Mouse (Mus musculus) gastrocnemius, adult 18-20 months (tissue): ENCODE data around the gene Tada3. TPM values are rescaled to one million over a fixed set of nuclear protein-coding genes. Genes with fewer than 3 reads are reported as not detected.
A peak's percentile ranks its signal among the peaks of the same experiment; 100 is the strongest.

Experiments used
- DNase-seq: peaks from one replicate; pipeline ENCODE4 v3.0.0; 2021; ENCODE audit warnings: low spot score
- total RNA-seq, 2 experiments: library from RNA; stranded (reverse); gene quantifications; 2 replicates each; pipeline ENCODE4 v1.2.3; 2021

Gene Tada3
- total RNA-seq, 2 experiments from 2014 or later: 14.6 to 15.3 TPM

DNA sequence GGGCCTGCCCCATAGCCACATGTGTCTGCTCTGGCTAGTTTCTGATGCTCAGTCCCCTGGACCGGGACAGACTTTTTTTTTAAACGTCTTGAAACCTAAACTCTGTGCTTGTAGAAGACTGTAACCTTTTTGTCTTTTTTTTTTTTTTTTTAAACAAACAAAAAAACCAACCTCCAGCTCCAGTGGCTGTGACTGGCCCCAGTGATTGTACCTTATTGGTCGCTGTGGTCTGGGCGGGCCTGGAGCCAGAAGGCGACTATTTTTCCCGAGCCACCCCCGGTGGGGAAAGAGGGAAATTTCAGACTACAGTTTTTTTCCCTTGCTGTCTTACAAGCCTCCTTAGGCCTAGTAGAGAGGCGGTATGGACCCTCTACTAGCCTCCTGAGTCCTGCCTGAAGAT, 11.3 kb upstream of the Tada3 start, which contains the start of gene Ttll3:
TSS of gene Ttll3 (plus strand) at position 301 of the 400 bp plus-strand sequence.
- no peak for DNase-seq

GRCm38 (mm10) chr6:113386025-113386424, 8.3 kb upstream of the Tada3 start:
- no peak for DNase-seq

DNA sequence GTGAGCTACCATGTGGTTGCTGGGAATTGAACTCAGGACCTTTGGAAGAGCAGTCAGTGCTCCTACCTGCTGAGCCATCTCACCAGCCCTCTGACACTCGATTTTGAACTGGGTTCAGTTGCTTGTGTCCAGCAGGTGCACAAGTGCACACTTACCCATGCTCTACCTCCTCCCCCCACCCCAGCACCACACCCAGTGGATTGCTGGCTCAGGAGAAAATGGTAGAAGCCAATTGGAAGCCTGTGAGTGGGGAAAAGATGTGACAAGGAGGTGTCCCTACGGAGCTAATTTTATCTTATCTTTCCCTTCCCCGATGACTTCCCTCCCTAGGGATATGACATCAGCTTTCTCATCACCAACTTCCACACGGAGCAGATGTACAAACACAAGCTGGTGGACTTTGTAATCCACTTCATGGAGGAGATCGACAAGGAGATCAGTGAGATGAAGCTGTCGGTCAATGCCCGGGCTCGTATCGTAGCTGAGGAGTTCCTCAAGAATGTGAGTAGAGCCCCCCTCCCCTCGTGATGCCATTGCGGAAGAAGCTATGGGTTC, 7.6 kb upstream of the Tada3 start:
- DNase-seq: no peak

DNA sequence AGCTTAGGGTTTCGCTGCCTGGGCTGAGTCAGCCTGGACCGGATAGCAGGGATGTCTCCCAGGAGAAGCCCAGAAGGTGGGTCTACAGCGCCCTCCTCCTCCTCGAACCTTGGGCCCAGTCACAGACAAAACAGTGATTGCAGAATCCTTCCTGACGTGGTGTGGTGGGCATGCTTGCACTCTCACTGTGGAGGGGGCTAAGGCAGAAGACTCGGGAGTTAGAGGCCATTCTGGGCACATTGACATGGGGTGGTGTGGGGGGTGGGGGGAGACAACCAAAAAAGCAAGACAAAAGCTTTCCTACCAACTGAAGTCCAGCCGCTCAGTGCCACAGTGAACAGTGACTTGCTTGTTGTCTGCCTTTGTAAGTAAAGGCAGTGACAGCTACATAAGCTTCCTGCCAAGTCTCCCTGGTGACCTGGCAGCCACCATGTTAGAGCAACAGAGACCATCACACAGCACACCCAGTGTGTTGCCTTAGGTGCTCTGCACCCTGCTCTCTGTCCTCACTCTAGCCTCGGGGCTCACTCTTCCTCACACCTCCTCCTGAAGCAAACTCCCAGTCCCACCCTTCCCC, 6.8 kb upstream of the Tada3 start:
- DNase-seq: no peak

GRCm38 (mm10) chr6:113380480-113380879, 2.8 kb upstream of the Tada3 start:
- no peak for DNase-seq

- no peak for DNase-seq
These were observed 1.6 kb upstream of the Tada3 start for GRCm38 (mm10) chr6:113379246-113379645.

DNA sequence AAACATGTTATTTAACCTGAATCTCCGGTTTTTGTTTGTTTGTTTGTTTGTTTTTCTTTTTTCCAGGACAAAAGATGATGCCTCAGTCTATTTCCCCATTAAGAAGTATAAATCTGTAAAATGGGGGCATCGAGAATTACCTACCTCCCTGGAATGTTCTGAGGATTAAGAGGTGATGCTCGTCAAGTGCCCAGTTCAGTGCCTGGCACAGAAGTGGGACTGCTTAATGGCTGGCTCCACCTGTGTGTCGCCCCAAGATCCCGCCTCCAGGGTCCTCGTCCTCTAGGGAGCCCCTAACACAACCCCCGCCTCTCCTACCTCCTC, 549 bp downstream of the Tada3 start:
- DNase-seq: no peak

GRCm38 (mm10) chr6:113373491-113373890, 4.2 kb downstream of the Tada3 start:
- no peak for DNase-seq

- DNase-seq: no peak
These were observed 7.3 kb downstream of the Tada3 start for GRCm38 (mm10) chr6:113370194-113370929.

DNA sequence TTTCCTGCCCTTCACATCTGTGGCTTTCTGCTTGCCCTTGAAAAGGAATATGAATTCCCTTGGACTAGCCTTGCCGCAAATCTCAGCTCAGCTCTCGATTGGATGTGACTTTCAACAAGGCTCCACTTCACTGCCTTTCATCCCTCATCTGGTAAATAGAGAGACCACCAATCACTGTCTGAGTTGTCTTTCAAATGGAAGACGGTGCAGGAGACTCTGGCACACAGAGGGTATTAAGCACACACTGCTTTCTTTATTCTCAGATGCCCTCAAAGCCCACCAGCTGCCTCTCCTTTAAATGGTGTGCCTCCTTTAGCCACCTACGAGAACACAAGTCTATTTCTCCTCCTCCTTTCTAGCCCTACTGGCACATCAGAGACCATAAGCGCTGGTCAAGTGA, 9.1 kb downstream of the Tada3 start:
- no peak for DNase-seq

GRCm38 (mm10) chr6:113368124-113368523, 9.6 kb downstream of the Tada3 start:
- no peak for DNase-seq

DNA sequence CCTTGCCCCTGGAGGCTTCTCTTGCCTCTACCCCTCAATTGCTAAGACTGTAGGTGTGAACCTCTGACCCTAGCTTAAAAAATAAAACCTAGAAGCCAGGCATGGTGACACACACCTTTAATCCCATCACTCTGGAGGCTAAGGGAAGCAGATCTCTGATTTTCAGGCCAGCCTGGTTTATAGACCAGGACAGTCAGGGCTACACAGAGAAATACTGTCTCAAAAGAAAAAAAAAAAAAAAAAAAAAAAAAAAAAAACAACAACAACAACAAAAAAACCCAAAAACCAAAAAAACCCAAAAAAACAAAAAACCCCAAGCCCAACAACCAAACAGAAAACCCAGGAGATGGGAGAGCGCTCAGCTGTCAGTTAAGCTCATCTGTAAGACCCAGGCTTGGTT, 10.1 kb downstream of the Tada3 start:
- DNase-seq: no peak

DNA sequence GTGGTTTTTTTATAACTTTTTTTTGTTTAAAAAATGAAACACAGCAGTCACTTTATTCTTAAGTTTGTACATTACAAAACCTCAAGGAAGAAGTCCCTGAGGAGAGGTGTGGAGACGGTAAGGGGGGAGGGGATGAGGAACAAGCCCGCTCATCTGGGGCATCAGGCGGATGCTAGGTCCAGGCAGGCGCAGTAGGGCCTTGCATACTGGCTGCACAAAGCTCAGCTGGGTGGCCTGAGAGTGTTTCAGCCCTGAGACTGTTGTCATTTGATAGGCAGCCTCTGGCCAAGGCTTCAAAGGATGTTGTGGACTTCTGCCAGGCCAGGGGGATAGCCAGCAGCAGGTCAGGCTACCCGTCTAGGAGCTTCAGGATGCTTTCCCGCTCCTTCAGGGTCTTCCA, 11.0 kb downstream of the Tada3 start:
- no peak for DNase-seq

DNA sequence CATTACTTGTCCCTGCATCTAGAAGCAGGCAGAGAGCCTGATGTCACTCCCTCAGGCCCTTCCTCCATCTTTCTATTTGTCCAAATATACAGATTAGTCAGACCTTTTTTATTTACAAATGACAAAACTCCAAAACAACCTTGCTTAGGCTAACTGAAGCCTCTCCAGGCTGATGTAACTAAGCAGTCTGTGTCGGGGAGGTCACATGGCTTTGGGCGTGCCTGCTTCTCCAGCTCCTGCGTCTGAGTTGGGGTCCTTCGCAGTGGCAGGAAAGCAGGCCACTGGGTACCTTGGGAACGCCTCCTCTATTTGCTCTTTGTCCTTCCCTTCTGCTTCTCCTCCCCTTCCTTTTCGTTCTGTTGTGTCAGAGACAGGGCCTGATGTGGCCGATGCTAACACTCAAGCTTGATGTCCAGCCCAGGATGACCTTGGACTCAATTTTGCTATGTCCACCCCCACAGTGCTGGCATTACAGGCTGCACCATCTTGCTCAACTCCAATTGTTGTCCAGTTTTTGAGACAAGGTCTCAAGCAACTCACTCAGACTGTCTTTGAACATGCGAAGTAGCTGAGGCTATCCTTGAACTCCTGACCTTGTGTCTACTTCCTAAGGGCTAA, 13.1 kb downstream of the Tada3 start:
- DNase-seq: no peak

DNA sequence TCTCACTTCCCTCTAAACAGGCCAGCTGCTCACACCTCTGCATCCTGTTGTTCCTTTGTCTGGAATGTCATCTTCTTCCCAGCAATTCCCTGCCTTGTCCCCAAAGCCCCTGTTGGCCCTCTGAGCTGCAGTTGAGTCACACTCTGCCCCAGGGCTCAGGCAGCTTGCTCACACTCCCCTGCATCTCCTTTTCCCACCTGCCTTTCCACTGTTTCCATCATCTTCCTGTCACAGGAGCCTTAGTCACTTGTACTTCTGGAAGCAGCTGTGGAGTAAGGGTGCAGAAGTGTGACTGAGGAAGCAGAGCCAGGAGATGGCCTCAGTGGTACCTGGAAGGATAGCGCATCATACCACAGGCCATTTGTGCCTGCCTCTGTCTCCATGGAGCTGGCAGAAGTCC, 15.4 kb downstream of the Tada3 start:
- no peak for DNase-seq

DNA sequence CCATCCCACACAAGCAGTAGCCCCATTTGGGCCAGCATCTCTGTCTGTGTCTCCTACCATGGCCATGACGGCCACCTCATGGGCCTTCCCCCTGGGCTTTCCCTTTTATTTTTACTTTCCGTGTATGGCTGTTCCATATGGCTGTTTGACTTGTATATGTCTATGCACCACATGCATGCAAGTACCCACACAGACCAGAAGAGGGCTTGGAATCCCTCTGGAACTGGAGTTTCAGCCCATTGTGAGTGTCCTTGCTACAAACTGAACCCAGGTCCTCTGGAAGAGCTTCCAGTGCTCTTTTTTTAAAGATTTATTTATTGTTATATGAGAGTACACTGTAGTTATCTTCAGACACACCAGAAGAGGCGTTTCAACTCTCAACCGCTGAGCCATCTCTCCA, 16.2 kb downstream of the Tada3 start:
- DNase-seq: no peak

DNA sequence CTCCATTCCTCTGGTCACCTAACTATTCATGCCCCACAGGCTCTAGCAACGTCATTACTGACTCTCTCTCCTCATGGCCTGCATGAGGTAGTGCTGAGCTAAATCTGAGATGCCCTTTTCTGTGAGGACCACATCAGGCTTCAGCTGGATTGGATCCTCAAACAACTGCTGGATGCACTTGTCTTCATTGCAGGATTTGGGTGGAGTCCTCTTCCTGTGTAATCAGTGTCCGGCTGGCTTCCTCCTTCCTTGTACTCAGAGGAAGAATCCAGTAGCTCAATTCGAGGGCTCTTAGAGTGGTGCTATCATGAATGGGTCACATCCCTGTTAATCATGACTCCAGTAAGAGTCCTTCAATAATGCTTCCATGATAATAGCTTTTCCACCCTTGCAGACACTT, 24.0 kb downstream of the Tada3 start:
- no peak for DNase-seq

DNA sequence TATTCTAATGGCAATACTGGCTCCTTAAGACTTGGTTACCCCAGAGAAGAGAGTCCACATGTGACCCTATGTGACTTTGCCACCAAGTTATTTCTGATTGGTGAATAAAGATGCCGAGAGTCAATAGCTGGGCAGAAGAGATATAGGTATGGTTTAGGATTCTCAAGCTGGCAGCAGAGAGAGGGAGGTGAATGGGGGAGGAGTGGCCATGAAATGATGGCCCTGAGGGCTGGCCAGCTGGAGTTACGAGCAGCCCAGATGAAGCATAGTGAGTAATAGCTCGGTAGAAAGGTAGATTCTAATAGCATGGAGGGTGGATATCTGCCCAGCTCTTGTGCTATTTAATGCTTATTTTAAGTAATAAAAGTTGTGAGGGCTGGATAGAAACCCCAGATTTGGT, 24.9 kb downstream of the Tada3 start:
- no peak for DNase-seq

- DNase-seq: no peak
These were observed 26.0 kb downstream of the Tada3 start for GRCm38 (mm10) chr6:113351653-113352052.

DNA sequence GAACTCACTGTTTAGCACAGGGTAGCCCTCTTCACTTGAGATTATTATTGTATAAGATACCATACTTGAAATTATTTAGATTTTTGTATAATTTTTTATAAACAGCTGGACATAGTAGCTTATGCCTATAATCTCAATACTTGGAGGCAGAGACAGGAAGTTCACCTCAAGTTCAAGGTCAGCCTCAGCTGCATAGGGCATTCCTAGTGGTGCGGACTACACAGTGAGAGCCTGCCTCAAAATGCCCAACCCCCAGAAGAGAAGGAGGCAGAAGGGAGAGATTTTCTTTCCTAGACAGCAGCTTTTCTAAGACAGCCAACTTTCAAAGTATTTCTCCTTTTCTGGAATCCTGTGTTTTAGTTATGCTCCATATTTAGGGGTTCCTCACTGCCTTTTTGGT, 26.5 kb downstream of the Tada3 start:
- DNase-seq: no peak

DNA sequence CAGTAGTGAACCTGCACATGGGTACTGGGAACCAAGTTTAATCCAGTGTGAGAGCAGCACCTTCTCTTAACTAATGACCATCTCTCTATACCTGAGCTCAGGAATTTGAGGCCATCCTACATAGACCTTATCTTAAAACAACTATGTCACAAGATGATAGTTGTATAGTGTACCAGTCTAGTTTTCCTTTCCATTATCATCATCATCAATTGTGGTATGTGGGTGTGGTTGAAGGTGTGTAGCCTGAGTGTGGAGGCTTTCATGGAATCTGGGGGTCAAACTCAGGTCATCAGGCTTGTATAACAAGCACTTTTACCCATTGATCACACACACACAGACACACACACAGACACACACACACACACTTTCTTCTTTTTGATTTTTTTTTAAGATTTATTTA, 27.1 kb downstream of the Tada3 start:
- DNase-seq: no peak

- no peak for DNase-seq
These were observed 30.8 kb downstream of the Tada3 start for GRCm38 (mm10) chr6:113346897-113347296.

DNA sequence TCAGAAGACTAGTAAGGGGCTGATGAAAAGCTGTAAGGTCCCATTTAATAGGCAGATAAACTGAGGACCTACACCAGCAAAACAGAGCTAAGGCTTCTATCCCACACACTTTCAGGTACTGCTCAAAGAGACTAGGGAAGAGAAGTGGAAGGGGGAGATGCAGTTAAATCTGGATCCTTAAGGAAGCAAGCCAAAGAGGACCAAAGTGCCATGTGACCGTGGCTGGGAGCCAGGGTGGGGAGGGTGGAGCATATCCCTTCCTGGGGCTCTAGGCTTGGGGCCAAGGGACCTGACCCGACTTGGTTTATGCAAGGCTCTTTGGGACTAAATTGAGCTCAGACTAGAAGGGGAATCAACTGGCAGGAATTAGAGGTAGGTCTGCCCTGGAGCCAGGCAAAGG, 33.4 kb downstream of the Tada3 start:
- peak; percentile 85 for DNase-seq
